Mouse (Mus musculus): ENCODE measurements around the gene Ptp4a2. TPM values are rescaled to one million over a fixed set of nuclear protein-coding genes. Genes with fewer than 3 reads are reported as not detected.

The Ptp4a2 gene
- polyA plus RNA-seq, 1 experiment from 2014 or later = 395 TPM

DNA sequence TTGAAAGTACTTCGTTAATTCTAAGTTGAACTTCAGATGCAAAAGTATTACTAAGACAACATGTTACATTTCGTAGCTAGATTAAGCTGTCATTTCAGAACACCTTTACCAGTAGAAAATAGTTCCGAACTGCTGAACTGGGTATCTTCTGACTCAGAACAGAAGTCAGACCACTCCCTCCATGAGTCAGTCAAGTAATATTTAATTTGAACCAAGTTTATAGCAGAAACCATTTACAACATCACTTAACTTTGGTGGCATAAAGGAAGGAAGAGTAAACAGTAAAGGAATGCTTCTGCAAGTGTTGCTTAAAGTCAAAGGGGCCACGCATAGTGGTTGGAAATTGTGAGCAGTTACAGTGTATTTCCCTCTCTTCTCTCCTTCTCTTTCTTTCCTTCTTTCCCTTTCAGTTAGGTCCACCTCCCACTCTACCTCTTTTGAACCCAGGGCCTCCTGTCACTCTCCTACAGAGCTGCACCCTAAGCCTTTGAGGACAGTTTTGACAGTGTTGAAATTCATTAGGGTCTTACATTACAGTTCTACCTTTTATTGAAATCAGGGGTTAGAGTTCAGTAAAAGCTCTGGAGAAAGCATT is 12.3 kb downstream of the Ptp4a2 start:
- Histone ChIP-seq H3K4me1 (replicated peaks; ENCODE audit: control insufficient read depth, insufficient read depth, low read length) (peaks cover 10% of the 10 kb centered on the region; the same call in 1 of the 2 replicates), H3K27me3 (ENCODE audit: control insufficient read depth, insufficient read depth, low read length) (no peaks in the 10 kb centered on the region), H3K9me3 (ENCODE audit: control insufficient read depth, low read length) (no peaks in the 10 kb centered on the region), H3K4me2 (ENCODE audit: low read depth, low read length, severe bottlenecking) (no peak overlapping the region), H3K36me3 (ENCODE audit: control insufficient read depth, insufficient read depth, low read length) (no peaks in the 10 kb centered on the region), H3K27ac (ENCODE audit: low read depth, low read length) (no peak overlapping the region), H3K9ac (ENCODE audit: low read length) (no peak overlapping the region), H3K4me3 (ENCODE audit: low read depth, low read length) (no peak overlapping the region)
- no peak for DNase-seq (ENCODE audit: low spot score)
- WGBS = 90% methylated on average over 4 of the region's 4 CpGs
- no peak for ATAC-seq (replicated peaks; ENCODE audit: low FRiP score)

DNA sequence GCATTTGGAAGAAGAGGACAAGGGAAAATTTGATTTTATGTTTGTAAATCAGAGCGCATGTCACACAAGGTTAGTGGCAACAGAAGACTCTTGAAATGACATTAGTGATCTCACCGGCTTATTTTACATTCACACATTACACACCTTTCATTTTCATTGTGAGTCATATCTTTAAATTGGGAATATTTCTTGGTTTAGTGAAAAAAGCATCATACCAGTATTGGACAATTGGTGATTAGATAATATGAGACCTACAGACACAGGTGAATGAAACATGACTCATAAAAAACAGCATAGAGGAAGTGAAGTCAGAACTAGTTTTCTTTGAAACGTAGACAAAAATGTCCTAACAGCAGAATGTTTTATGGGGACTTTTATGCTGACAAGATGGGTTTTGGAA is 16.6 kb downstream of the Ptp4a2 start:
- no peak overlapping the region for H3K4me3 ChIP-seq (ENCODE audit: low read depth, low read length)
- peaks cover under 1% of the 10 kb centered on the region; the same call in 1 of the 2 replicates for H3K4me1 ChIP-seq (replicated peaks; ENCODE audit: control insufficient read depth, insufficient read depth, low read length)
- DNase-seq (ENCODE audit: low spot score) (no peak), ATAC-seq (replicated peaks; ENCODE audit: low FRiP score) (no peak)
- H3K9me3 ChIP-seq (ENCODE audit: control insufficient read depth, low read length) = no peaks in the 10 kb centered on the region
- H3K4me2 ChIP-seq (ENCODE audit: low read depth, low read length, severe bottlenecking) = no peak overlapping the region
- no peaks in the 10 kb centered on the region for H3K36me3 ChIP-seq (ENCODE audit: control insufficient read depth, insufficient read depth, low read length)
- H3K9ac ChIP-seq (ENCODE audit: low read length) = no peak overlapping the region
- WGBS = 94% methylated on average over 3 of the region's 3 CpGs
- no peak overlapping the region for H3K27ac ChIP-seq (ENCODE audit: low read depth, low read length)
- H3K27me3 ChIP-seq (ENCODE audit: control insufficient read depth, insufficient read depth, low read length) = no peaks in the 10 kb centered on the region

DNA sequence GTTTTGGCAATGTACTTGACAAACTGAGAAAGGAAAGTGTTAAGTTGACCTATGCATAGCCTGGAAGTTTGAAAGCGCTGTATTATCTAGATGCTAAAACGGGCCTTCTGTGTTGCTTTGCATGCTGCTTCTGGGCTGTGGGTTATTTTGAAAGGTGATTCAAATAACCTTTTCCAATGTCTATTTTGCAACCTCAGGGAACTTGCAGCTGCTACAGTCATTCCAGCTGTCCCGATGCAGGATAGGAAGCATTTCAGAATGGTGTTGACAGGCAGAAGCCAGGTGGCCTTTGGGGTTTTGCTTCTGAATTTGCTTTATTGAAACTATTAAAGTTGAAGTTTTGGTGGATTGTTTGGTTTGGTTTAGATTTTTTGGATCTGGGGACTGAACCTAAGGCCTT is 17.1 kb downstream of the Ptp4a2 start:
- no peaks in the 10 kb centered on the region for H3K9me3 ChIP-seq (ENCODE audit: control insufficient read depth, low read length)
- ATAC-seq (replicated peaks; ENCODE audit: low FRiP score) (no peak), DNase-seq (ENCODE audit: low spot score) (no peak)
- H3K4me1 ChIP-seq (replicated peaks; ENCODE audit: control insufficient read depth, insufficient read depth, low read length) = no peaks in the 10 kb centered on the region; the same call in 1 of the 2 replicates
- H3K9ac ChIP-seq (ENCODE audit: low read length) = no peak overlapping the region
- 84% methylated on average over 3 of the region's 3 CpGs for WGBS
- H3K4me3 ChIP-seq (ENCODE audit: low read depth, low read length) = no peak overlapping the region
- H3K27me3 ChIP-seq (ENCODE audit: control insufficient read depth, insufficient read depth, low read length) = no peaks in the 10 kb centered on the region
- no peaks in the 10 kb centered on the region for H3K36me3 ChIP-seq (ENCODE audit: control insufficient read depth, insufficient read depth, low read length)
- no peak overlapping the region for H3K4me2 ChIP-seq (ENCODE audit: low read depth, low read length, severe bottlenecking)
- no peak overlapping the region for H3K27ac ChIP-seq (ENCODE audit: low read depth, low read length)

DNA sequence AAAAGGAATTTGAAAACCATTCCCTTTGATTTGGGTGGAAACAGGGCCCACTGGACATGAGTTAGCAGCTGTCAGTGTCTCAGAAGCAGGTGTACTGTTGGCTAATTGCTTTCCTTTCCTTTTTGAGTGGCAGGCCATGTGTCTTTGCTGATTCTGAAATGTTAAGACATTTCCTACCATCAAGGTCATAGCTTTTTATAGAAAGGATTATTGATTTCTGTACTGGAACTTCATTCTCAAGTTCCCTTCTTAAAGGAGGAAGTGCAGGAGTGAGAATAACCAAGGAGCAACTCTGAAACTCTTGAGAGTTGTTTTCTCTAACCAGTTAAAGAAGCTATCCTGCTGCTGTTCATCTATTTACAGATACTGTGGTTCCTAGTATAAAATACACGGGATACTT is 18.8 kb downstream of the Ptp4a2 start:
- H3K4me2 ChIP-seq (ENCODE audit: low read depth, low read length, severe bottlenecking) = no peak overlapping the region
- H3K9me3 ChIP-seq (ENCODE audit: control insufficient read depth, low read length) = no peaks in the 10 kb centered on the region
- no peak for DNase-seq (ENCODE audit: low spot score)
- H3K9ac ChIP-seq (ENCODE audit: low read length) = no peak overlapping the region
- H3K27ac ChIP-seq (ENCODE audit: low read depth, low read length) = no peak overlapping the region
- H3K36me3 ChIP-seq (ENCODE audit: control insufficient read depth, insufficient read depth, low read length) = no peaks in the 10 kb centered on the region
- no peaks in the 10 kb centered on the region for H3K4me1 ChIP-seq (replicated peaks; ENCODE audit: control insufficient read depth, insufficient read depth, low read length)
- WGBS = 89% methylated on average over 1 of the region's 1 CpGs
- H3K27me3 ChIP-seq (ENCODE audit: control insufficient read depth, insufficient read depth, low read length) = no peaks in the 10 kb centered on the region
- no peak for ATAC-seq (replicated peaks; ENCODE audit: low FRiP score)
- no peak overlapping the region for H3K4me3 ChIP-seq (ENCODE audit: low read depth, low read length)

DNA sequence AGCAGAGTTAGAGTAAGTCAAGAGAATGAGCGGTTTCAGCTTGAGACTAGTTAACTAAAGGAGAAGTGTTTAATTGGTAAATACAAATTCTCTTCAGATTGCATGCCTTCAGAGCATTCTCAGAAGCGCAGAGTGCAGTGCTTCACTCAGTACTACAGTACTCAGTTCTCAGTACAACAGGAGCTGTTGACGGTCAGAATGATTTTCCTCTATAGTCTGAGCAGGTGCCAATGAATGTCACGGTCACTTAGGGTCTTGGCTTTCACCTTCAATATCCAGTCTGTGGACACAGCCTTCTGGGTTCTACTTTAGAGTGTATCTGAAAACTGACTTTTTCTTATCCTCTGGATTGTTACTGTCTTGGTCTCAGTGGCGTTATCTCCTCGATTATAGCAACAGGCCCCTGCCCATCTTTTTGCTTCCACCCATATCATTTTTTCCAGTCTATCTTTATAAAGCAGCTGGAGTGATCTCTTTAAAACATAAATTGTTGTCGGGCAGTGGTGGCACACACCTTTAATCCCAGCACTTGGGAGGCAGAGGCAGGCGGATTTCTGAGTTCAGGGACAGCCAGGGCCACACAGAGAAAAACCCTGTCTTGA is 19.4 kb downstream of the Ptp4a2 start:
- no peak overlapping the region for H3K4me3 ChIP-seq (ENCODE audit: low read depth, low read length)
- no peaks in the 10 kb centered on the region for H3K9me3 ChIP-seq (ENCODE audit: control insufficient read depth, low read length)
- H3K27ac ChIP-seq (ENCODE audit: low read depth, low read length) = no peak overlapping the region
- no peaks in the 10 kb centered on the region for H3K4me1 ChIP-seq (replicated peaks; ENCODE audit: control insufficient read depth, insufficient read depth, low read length)
- DNase-seq (ENCODE audit: low spot score) (no peak), ATAC-seq (replicated peaks; ENCODE audit: low FRiP score) (no peak)
- no peak overlapping the region for H3K4me2 ChIP-seq (ENCODE audit: low read depth, low read length, severe bottlenecking)
- WGBS = 93% methylated on average over 8 of the region's 8 CpGs
- H3K9ac ChIP-seq (ENCODE audit: low read length) = no peak overlapping the region
- H3K27me3 ChIP-seq (ENCODE audit: control insufficient read depth, insufficient read depth, low read length) = no peaks in the 10 kb centered on the region
- H3K36me3 ChIP-seq (ENCODE audit: control insufficient read depth, insufficient read depth, low read length) = no peaks in the 10 kb centered on the region

DNA sequence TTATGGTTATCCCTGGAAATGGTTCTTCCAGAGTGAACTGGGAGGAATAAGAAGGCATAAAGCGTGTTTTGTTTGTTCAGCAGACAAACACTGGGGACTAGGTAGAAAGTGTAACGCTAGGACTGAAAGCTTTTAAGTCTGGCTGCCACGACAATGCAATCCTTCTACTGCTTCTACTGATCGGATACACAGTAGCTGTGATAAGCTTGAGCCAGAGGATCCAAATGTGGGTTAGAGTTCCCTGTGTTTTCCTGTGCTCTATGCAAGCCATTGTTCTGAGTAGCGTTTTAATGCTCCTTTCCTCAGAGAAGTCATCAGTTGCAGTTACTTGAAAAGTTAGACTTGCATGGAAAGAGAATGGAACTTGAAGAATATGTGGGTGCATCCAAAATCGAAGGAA is 23.6 kb downstream of the Ptp4a2 start:
- Histone ChIP-seq H3K27ac (ENCODE audit: low read depth, low read length) (no peak overlapping the region), H3K36me3 (ENCODE audit: control insufficient read depth, insufficient read depth, low read length) (no peaks in the 10 kb centered on the region), H3K9ac (ENCODE audit: low read length) (no peak overlapping the region), H3K27me3 (ENCODE audit: control insufficient read depth, insufficient read depth, low read length) (no peaks in the 10 kb centered on the region), H3K4me1 (replicated peaks; ENCODE audit: control insufficient read depth, insufficient read depth, low read length) (no peaks in the 10 kb centered on the region), H3K4me3 (ENCODE audit: low read depth, low read length) (no peak overlapping the region), H3K9me3 (ENCODE audit: control insufficient read depth, low read length) (no peaks in the 10 kb centered on the region), H3K4me2 (ENCODE audit: low read depth, low read length, severe bottlenecking) (no peak overlapping the region)
- 88% methylated on average over 6 of the region's 6 CpGs for WGBS
- ATAC-seq (replicated peaks; ENCODE audit: low FRiP score) = no peak
- no peak for DNase-seq (ENCODE audit: low spot score)

DNA sequence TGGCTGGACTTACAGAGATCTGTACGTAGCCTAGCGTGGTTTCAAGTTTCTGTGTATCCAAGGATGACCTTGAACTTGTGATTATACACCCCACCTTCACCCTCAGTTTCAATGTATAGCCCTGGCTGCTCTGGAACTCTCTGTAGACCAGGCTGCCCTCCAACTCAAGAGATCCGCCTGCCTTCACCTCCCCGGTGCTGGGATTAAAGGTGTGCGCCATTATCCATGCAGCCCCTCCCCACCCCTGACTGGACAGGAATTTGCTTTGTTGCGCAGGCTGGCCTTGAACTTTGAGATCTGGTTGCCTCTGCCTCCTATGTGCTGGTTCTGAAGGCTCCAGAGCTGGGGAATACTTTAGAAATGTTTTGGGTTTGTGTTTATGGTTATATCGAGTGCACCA is 24.3 kb downstream of the Ptp4a2 start:
- Histone ChIP-seq H3K4me3 (ENCODE audit: low read depth, low read length) (no peak overlapping the region), H3K4me1 (replicated peaks; ENCODE audit: control insufficient read depth, insufficient read depth, low read length) (no peaks in the 10 kb centered on the region), H3K4me2 (ENCODE audit: low read depth, low read length, severe bottlenecking) (no peak overlapping the region), H3K9ac (ENCODE audit: low read length) (no peak overlapping the region), H3K36me3 (ENCODE audit: control insufficient read depth, insufficient read depth, low read length) (no peaks in the 10 kb centered on the region), H3K27me3 (ENCODE audit: control insufficient read depth, insufficient read depth, low read length) (no peaks in the 10 kb centered on the region), H3K9me3 (ENCODE audit: control insufficient read depth, low read length) (no peaks in the 10 kb centered on the region), H3K27ac (ENCODE audit: low read depth, low read length) (no peak overlapping the region)
- ATAC-seq (replicated peaks; ENCODE audit: low FRiP score) (no peak), DNase-seq (ENCODE audit: low spot score) (no peak)
- 93% methylated on average over 7 of the region's 7 CpGs for WGBS

DNA sequence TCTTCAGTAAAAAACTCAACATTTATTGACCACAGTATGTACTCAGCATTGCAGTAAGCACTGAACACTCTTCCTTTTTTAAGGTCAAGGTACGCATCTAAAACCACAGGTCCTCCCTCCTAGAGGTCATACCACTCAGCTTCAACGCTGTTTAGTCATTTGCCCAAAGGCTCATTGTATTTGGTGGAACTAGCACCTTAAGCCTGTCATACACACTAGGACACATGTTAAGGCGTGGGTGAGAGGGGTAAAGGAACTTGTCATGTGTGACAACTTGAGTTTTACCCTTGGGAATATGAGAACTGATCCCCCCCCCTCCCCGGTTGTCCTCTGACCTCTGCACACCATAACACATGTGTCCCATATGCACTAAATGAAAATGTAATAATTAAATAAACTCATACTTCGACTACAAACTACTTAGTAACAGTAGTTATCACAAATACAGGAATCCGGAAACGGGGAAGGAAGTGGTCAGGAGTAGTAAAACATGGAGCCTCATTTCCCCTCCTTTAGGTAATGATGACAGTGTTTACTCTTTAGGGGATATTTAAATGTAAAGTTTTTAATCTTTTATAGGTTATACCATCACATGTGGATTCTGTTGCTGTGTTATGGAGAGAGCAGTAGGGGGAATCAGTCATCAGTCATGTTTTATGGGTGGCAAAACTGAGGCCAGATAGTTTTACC is 29.0 kb downstream of the Ptp4a2 start:
- Histone ChIP-seq H3K9ac (ENCODE audit: low read length) (no peak overlapping the region), H3K27me3 (ENCODE audit: control insufficient read depth, insufficient read depth, low read length) (no peaks in the 10 kb centered on the region), H3K27ac (ENCODE audit: low read depth, low read length) (no peak overlapping the region), H3K9me3 (ENCODE audit: control insufficient read depth, low read length) (no peaks in the 10 kb centered on the region), H3K4me3 (ENCODE audit: low read depth, low read length) (no peak overlapping the region), H3K4me2 (ENCODE audit: low read depth, low read length, severe bottlenecking) (no peak overlapping the region), H3K36me3 (ENCODE audit: control insufficient read depth, insufficient read depth, low read length) (peaks cover 2% of the 10 kb centered on the region), H3K4me1 (replicated peaks; ENCODE audit: control insufficient read depth, insufficient read depth, low read length) (no peaks in the 10 kb centered on the region)
- DNase-seq (ENCODE audit: low spot score) = no peak
- WGBS = 91% methylated on average over 7 of the region's 7 CpGs
- ATAC-seq (replicated peaks; ENCODE audit: low FRiP score) = no peak

DNA sequence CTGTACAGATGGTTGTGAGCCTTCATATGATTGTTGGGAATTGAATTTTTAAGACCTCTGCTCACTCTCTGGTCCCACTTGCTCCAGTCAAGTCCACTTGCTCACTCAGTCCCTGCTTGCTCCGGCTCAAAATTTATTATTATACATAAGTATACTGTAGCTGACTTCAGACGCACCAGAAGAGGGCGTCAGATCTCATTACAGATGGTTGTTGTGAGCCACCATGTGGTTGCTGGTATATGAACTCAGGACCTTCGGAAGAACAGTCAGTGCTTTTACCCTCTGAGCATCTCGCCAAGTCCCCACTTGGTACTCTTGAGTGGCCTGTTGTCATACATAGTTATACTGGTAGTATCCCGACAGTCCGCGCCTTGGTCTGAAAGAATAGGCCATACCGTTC is 35.8 kb downstream of the Ptp4a2 start:
- ATAC-seq (replicated peaks; ENCODE audit: low FRiP score) (no peak), DNase-seq (ENCODE audit: low spot score) (no peak)
- Histone ChIP-seq H3K9ac (ENCODE audit: low read length) (no peak overlapping the region), H3K4me1 (replicated peaks; ENCODE audit: control insufficient read depth, insufficient read depth, low read length) (no peaks in the 10 kb centered on the region), H3K9me3 (ENCODE audit: control insufficient read depth, low read length) (no peaks in the 10 kb centered on the region), H3K27ac (ENCODE audit: low read depth, low read length) (no peak overlapping the region), H3K27me3 (ENCODE audit: control insufficient read depth, insufficient read depth, low read length) (no peaks in the 10 kb centered on the region), H3K36me3 (ENCODE audit: control insufficient read depth, insufficient read depth, low read length) (peaks cover 5% of the 10 kb centered on the region), H3K4me2 (ENCODE audit: low read depth, low read length, severe bottlenecking) (no peak overlapping the region), H3K4me3 (ENCODE audit: low read depth, low read length) (no peak overlapping the region)
- 86% methylated on average over 9 of the region's 9 CpGs for WGBS
